ENCODE assay signal across 24 mouse cellular contexts in genomic region chr16:96559796-96560195, GRCm38 (mm10).
DNase-seq lines count a peak whose midpoint lies in the region; ATAC-seq and TF ChIP-seq lines count a peak whose summit lies in the region.
"Had no signal": no experiment of that assay in that cellular context is flagged by ENCODE, and none has a peak within 500 bp of the region (broad histone marks: within the 10 kb centered on the region; RNA-seq: fewer than 3 reads in every experiment).

No protein-coding gene starts in this region.

- DNase-seq in frontal cortex, postnatal 10 days (ENCODE audit: low spot score in 2 of 2), result no peak
- peak; percentile 8 for DNase-seq in midbrain, embryonic 11.5 days (ENCODE audit: low spot score, missing footprints)
- no peak for DNase-seq in midbrain, postnatal 0 days (ENCODE audit: low spot score)
- DNase-seq in Muller cell, postnatal 12 days (ENCODE audit: inconsistent ontology term), result peak; percentile 34
- peak; percentile 48 for DNase-seq in brain, adult 2 months (ENCODE audit: low read depth, low spot score)
- DNase-seq: adrenal gland, adult 2 months; adrenal gland, adult 8-10 months; adrenal gland, postnatal 10 days; adrenal gland, postnatal 14 days; adrenal gland, postnatal 25 days; adrenal gland, postnatal 36 days; B cell, adult 2 months; cerebellum, adult 11 months; cerebellum, adult 11-12 months; cerebellum, adult 18-20 months; cerebellum, adult 2 months had no signal

- no peak for TF ChIP-seq CTCF in midbrain, postnatal 0 days (IDR thresholded peaks at IDR 0.05)
- TF ChIP-seq CTCF in intestine, postnatal 0 days (IDR thresholded peaks at IDR 0.05; ENCODE audit: low read depth), result no peak

- H3K9ac ChIP-seq in midbrain, embryonic 11.5 days (ENCODE audit: low read length), result no peak overlapping the region
- no peak overlapping the region for H3K9ac ChIP-seq in midbrain, postnatal 0 days (replicated peaks; ENCODE audit: low read length, poor library complexity, severe bottlenecking)
- no peak overlapping the region for H3K9ac ChIP-seq in intestine, postnatal 0 days (ENCODE audit: low read depth, low read length)

- H3K36me3 ChIP-seq in midbrain, embryonic 11.5 days (ENCODE audit: control insufficient read depth, insufficient read depth, low read length), result no peaks in the 10 kb centered on the region
- H3K36me3 ChIP-seq in midbrain, postnatal 0 days (ENCODE audit: insufficient read depth, low read length), result no peaks in the 10 kb centered on the region
- no peaks in the 10 kb centered on the region for H3K36me3 ChIP-seq in intestine, postnatal 0 days (ENCODE audit: control insufficient read depth, insufficient read depth)
- H3K36me3 ChIP-seq: G1E had no signal

- no peaks in the 10 kb centered on the region for H3K9me3 ChIP-seq in midbrain, embryonic 11.5 days (ENCODE audit: control insufficient read depth, low read length)
- no peaks in the 10 kb centered on the region for H3K9me3 ChIP-seq in midbrain, postnatal 0 days (ENCODE audit: low read length)
- no peaks in the 10 kb centered on the region for H3K9me3 ChIP-seq in intestine, postnatal 0 days (ENCODE audit: control insufficient read depth)
- H3K9me3 ChIP-seq: G1E had no signal

- H3K4me3 ChIP-seq in midbrain, embryonic 11.5 days (ENCODE audit: low read depth, low read length), result no peak overlapping the region
- H3K4me3 ChIP-seq in midbrain, postnatal 0 days (ENCODE audit: low read depth, low read length), result no peak overlapping the region
- H3K4me3 ChIP-seq in intestine, postnatal 0 days (ENCODE audit: low read depth, low read length), result no peak overlapping the region

- H3K4me1 ChIP-seq in midbrain, embryonic 11.5 days (ENCODE audit: control insufficient read depth, insufficient read depth, low read length), result no peaks in the 10 kb centered on the region
- peaks cover 4% of the 10 kb centered on the region; the same call in 1 of the 2 replicates for H3K4me1 ChIP-seq in midbrain, postnatal 0 days (ENCODE audit: insufficient read depth, low read length)
- no peaks in the 10 kb centered on the region for H3K4me1 ChIP-seq in intestine, postnatal 0 days (replicated peaks; ENCODE audit: control insufficient read depth, insufficient read depth, low read length)

- no peaks in the 10 kb centered on the region for H3K27me3 ChIP-seq in midbrain, embryonic 11.5 days (ENCODE audit: control insufficient read depth, insufficient read depth, low read length)
- H3K27me3 ChIP-seq in midbrain, postnatal 0 days (ENCODE audit: insufficient read depth, low read length), result no peaks in the 10 kb centered on the region
- H3K27me3 ChIP-seq in intestine, postnatal 0 days (replicated peaks; ENCODE audit: control insufficient read depth, insufficient read depth, low read length), result no peaks in the 10 kb centered on the region
- H3K27me3 ChIP-seq: CH12.LX had no signal

- H3K4me2 ChIP-seq in midbrain, embryonic 11.5 days, result no peak overlapping the region
- no peak overlapping the region for H3K4me2 ChIP-seq in midbrain, postnatal 0 days (ENCODE audit: low read depth, low read length, poor library complexity, severe bottlenecking)
- no peak overlapping the region for H3K4me2 ChIP-seq in intestine, postnatal 0 days (replicated peaks; ENCODE audit: low read depth)

- H3K27ac ChIP-seq in midbrain, embryonic 11.5 days (ENCODE audit: low read depth, low read length), result no peak overlapping the region
- no peak overlapping the region for H3K27ac ChIP-seq in midbrain, postnatal 0 days (ENCODE audit: low read depth, low read length)
- H3K27ac ChIP-seq in intestine, postnatal 0 days (ENCODE audit: low read depth, low read length), result no peak overlapping the region

- ATAC-seq in frontal cortex, adult (ENCODE audit: low TSS enrichment), result peak; percentile 58
- no peak for ATAC-seq in midbrain, embryonic 11.5 days (ENCODE audit: low FRiP score)
- ATAC-seq in midbrain, postnatal 0 days (ENCODE audit: low FRiP score), result no peak
- no peak for ATAC-seq in megakaryocyte, adult 5-6 weeks (ENCODE audit: poor library complexity, severe bottlenecking)
- ATAC-seq in intestine, postnatal 0 days, result no peak
- ATAC-seq: activated CD4-positive, CD25-positive, alpha-beta regulatory T cell, adult 4 months; CD4-positive, CD25-positive, alpha-beta regulatory T cell, adult 4 months; Patski had no signal

Comparison
In these comparisons a context has a peak if more than half of its experiments do, and no peak if none do; other contexts are left out.
1. DNase-seq: peak in midbrain, embryonic 11.5 days (single experiment), Muller cell, postnatal 12 days (single experiment) and brain, adult 2 months (single experiment); none in frontal cortex, postnatal 10 days (0 of 2) and midbrain, postnatal 0 days (single experiment).